Mouse (Mus musculus) liver, embryonic 13.5 days (tissue): Measurements from ENCODE around the gene Ccdc60. TPM values are rescaled to one million over a fixed set of nuclear protein-coding genes. Genes with fewer than 3 reads are reported as not detected.

ENCODE experiments used
- ATAC-seq: fragments of 200-750 bp; cut with Nextera tagmentation; 2 replicates; pipeline ENCODE4 v1.8.0; 2017; ENCODE audit warnings: low read depth, mild to moderate bottlenecking, moderate number of reproducible peaks, moderate library complexity
- DNase-seq: peaks from one replicate; pipeline ENCODE4 v3.0.0; 2022
- H3K27ac ChIP-seq: fragments of 300-500 bp; sonication (generic); 2 replicates; pipeline ENCODE4 v1.5.1; 2015; ENCODE audit warnings: moderate library complexity, mild to moderate bottlenecking, inconsistent platforms
- H3K27me3 ChIP-seq: fragments of 300-500 bp; sonication (generic); 2 replicates; pipeline ENCODE4 v1.6.1; 2015; ENCODE audit warnings: mild to moderate bottlenecking, inconsistent platforms
- H3K36me3 ChIP-seq: fragments of 300-500 bp; sonication (generic); 2 replicates; pipeline ENCODE4 v1.6.1; 2015; ENCODE audit warnings: mild to moderate bottlenecking, inconsistent platforms
- H3K4me1 ChIP-seq: fragments of 300-500 bp; sonication (generic); replicated peaks from 2 replicates; pipeline ENCODE4 v1.6.1; 2015; ENCODE audit warnings: inconsistent platforms
- H3K4me2 ChIP-seq: fragments of 300-500 bp; sonication (generic); 2 replicates; pipeline ENCODE4 v1.6.1; 2015; ENCODE audit warnings: inconsistent platforms, mild to moderate bottlenecking, moderate library complexity
- H3K4me3 ChIP-seq: fragments of 300-500 bp; sonication (generic); replicated peaks from 2 replicates; pipeline ENCODE4 v1.5.1; 2015; ENCODE audit warnings: mild to moderate bottlenecking, inconsistent platforms
- H3K9ac ChIP-seq: fragments of 300-500 bp; sonication (generic); 2 replicates; pipeline ENCODE4 v1.6.1; 2015; ENCODE audit warnings: mild to moderate bottlenecking, inconsistent platforms
- H3K9me3 ChIP-seq: fragments of 300-500 bp; sonication (generic); replicated peaks from 2 replicates; pipeline ENCODE4 v1.6.1; 2016; ENCODE audit warnings: inconsistent platforms
- WGBS: fragments of 180-500 bp; shearing (Covaris S2); methylation state at CpG from one replicate; pipeline ENCODE4 v1.1.7; 2015; ENCODE audit not compliant: insufficient replicate concordance; 5-methylcytosine and 5-hydroxymethylcytosine counted together
- polyA plus RNA-seq: library from polyadenylated mRNA; unstranded; fragments of >200 nt; fragmentation: Nextera tagmentation; extraction: Ambion mirVana; gene quantifications from 2 replicates; pipeline ENCODE4 v1.2.1, GENCODE M21; 2015

Ccdc60 gene
- polyA plus RNA-seq, 1 experiment from 2014 or later, result 0.05 TPM

DNA sequence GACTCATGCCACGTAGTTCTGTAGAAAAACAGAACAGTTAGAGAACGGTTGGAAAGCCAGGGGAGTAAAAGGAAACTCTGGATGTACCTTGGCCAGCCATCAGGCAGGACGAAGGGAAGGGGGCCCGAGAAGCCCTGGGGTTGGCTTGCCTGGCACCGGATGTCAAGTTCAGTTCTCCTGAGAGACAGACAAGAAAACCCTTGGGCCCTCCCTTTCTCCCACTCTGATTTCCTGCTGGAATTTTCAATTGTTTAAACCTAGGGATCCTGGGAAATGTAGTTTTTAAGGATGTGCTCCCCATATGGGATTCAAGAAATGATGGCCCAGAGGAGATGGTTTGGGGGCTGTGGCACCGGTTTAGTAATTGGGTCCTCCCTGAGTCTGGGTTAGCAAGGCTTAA is 60.4 kb downstream of the Ccdc60 start:
- Histone ChIP-seq H3K4me2 (no peak overlapping the region), H3K4me3 (no peak overlapping the region), H3K27ac (no peak overlapping the region), H3K9ac (no peak overlapping the region), H3K9me3 (no peaks in the 10 kb centered on the region), H3K27me3 (no peaks in the 10 kb centered on the region), H3K4me1 (no peaks in the 10 kb centered on the region), H3K36me3 (no peaks in the 10 kb centered on the region)
- ATAC-seq (no peak), DNase-seq (no peak)
- 66% methylated on average over 6 of the region's 6 CpGs for WGBS

- no peak for ATAC-seq
- Histone ChIP-seq H3K36me3 (no peaks in the 10 kb centered on the region), H3K4me1 (no peaks in the 10 kb centered on the region), H3K9ac (no peak overlapping the region), H3K9me3 (no peaks in the 10 kb centered on the region), H3K27me3 (no peaks in the 10 kb centered on the region), H3K4me3 (no peak overlapping the region), H3K27ac (no peak overlapping the region), H3K4me2 (no peak overlapping the region)
- 62% methylated on average over 6 of the region's 6 CpGs for whole genome bisulfite sequencing
- DNase-seq, result no peak
These were observed 64.8 kb downstream of the Ccdc60 start for GRCm38 (mm10) chr5:116224023-116224422.

DNA sequence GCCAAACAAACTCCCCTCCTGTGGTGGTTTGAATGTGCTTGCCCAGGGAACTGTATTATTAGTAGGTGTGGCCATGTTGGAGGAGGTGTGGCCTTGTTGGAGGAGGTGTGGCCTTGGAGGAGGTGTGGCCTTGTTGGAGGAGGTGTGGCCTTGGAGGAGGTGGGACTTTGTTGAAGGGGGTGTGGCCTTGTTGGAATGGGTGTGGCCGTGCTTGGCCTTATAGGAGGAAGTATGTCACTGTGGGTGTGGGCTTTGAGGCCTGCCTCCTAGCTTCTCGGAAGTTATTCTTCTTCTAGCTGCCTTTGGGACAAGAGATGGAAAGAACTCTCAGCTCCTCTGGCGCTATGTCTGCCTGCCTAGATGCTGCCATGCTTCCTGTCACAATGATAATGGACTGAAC is 66.9 kb downstream of the Ccdc60 start:
- no peaks in the 10 kb centered on the region for H3K27me3 ChIP-seq
- H3K36me3 ChIP-seq, result no peaks in the 10 kb centered on the region
- DNase-seq, result no peak
- H3K4me2 ChIP-seq, result no peak overlapping the region
- no peak for ATAC-seq
- no peak overlapping the region for H3K4me3 ChIP-seq
- H3K4me1 ChIP-seq, result no peaks in the 10 kb centered on the region
- no peaks in the 10 kb centered on the region for H3K9me3 ChIP-seq
- 61% methylated on average over 3 of the region's 3 CpGs for WGBS
- H3K9ac ChIP-seq, result no peak overlapping the region
- H3K27ac ChIP-seq, result no peak overlapping the region

DNA sequence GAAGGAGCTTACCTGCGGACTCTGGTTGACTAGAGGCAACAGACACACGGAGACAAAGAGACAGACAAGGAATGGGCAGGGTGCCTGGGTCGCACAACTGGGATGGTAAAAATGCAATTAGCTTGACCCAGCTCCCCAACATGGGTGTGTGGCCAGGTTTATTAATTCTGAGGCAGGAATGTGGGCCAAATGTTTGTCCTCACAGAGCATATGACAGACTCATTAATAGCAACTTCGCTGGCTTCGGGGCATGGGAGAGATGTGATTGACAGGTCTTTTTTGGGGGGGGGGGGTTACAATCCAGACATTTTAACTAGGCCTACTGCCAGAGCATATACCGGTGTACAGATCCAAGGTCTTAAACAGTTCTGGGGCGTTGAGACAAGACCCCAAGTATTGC is 69.5 kb downstream of the Ccdc60 start:
- Histone ChIP-seq H3K27ac (no peak overlapping the region), H3K4me2 (no peak overlapping the region), H3K4me1 (no peaks in the 10 kb centered on the region), H3K27me3 (no peaks in the 10 kb centered on the region), H3K9ac (no peak overlapping the region), H3K4me3 (no peak overlapping the region), H3K9me3 (no peaks in the 10 kb centered on the region), H3K36me3 (no peaks in the 10 kb centered on the region)
- DNase-seq (no peak), ATAC-seq (no peak)
- WGBS, result 70% methylated on average over 7 of the region's 7 CpGs

DNA sequence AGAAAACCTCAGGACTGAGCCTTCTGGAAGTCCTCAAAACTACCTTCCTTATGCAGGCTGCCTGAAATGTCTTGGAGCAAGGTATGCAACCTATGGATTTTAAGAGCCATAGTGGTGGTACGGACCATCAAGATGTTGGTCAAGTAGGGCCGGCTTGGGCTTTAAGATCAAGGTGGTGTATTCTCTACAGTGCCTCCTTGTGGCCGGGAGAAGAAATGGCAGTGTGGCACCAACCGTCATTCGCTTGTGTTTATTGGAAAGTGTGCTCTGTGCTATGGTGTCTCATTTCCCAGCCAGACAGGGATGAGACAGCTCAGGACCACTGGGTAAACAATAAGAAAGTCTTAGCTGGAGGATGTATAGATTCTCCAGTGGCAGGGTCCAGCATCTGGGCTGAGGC is 76.1 kb downstream of the Ccdc60 start:
- Histone ChIP-seq H3K9ac (no peak overlapping the region), H3K27ac (no peak overlapping the region)
- ATAC-seq, result no peak

GRCm38 (mm10) chr5:116209378-116210091 is 79.2 kb downstream of the Ccdc60 start:
- Histone ChIP-seq H3K36me3 (no peaks in the 10 kb centered on the region), H3K4me3 (no peak overlapping the region), H3K27me3 (no peaks in the 10 kb centered on the region), H3K4me2 (no peak overlapping the region), H3K4me1 (no peaks in the 10 kb centered on the region), H3K9ac (no peak overlapping the region), H3K27ac (no peak overlapping the region), H3K9me3 (no peaks in the 10 kb centered on the region)
- ATAC-seq (no peak), DNase-seq (no peak)
- WGBS, result 41% methylated on average over 11 of the region's 11 CpGs

More for the DNA sequence above, 76.1 kb downstream of the Ccdc60 start:
- no peak for DNase-seq
- H3K4me2 ChIP-seq, result no peak overlapping the region
- 44% methylated on average over 5 of the region's 5 CpGs for whole genome bisulfite sequencing
- H3K9me3 ChIP-seq, result no peaks in the 10 kb centered on the region
- no peaks in the 10 kb centered on the region for H3K36me3 ChIP-seq
- no peaks in the 10 kb centered on the region for H3K4me1 ChIP-seq
- H3K4me3 ChIP-seq, result no peak overlapping the region
- H3K27me3 ChIP-seq, result no peaks in the 10 kb centered on the region

DNA sequence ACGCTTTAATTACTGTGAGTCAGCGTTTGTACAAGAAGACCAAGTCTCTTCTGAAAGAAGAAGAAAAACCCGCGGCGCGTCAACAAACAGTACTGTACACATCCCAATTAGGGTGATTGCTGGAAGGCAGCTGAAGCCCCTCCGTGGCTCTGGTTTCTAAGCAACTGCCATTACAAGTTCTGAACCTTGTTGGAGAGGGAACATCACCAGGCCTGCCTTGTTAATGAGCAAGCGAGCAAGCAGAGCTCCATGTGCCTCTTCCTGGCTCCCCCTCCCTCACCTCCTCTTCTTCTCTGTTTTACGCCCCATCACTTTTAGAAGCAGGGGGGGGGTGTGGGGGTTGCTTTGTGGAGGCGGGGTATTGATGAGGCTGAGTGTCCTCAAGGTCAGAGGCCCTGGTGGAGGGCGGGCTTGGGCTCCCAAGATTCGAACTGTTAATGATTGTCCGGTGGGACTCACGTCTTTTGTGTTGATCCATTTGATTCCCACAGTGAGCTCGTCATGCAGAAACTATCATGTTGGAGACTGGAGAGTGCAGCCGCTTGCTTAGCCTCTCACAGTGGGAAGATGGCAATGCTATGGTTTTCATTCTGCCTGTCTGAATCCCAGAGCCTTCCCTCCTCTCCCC is 79.9 kb downstream of the Ccdc60 start:
- ATAC-seq (no peak), DNase-seq (no peak)
- Histone ChIP-seq H3K4me3 (no peak overlapping the region), H3K36me3 (no peaks in the 10 kb centered on the region), H3K4me2 (no peak overlapping the region), H3K4me1 (no peaks in the 10 kb centered on the region), H3K9ac (no peak overlapping the region), H3K27me3 (no peaks in the 10 kb centered on the region), H3K9me3 (no peaks in the 10 kb centered on the region), H3K27ac (no peak overlapping the region)
- 61% methylated on average over 16 of the region's 16 CpGs for WGBS

DNA sequence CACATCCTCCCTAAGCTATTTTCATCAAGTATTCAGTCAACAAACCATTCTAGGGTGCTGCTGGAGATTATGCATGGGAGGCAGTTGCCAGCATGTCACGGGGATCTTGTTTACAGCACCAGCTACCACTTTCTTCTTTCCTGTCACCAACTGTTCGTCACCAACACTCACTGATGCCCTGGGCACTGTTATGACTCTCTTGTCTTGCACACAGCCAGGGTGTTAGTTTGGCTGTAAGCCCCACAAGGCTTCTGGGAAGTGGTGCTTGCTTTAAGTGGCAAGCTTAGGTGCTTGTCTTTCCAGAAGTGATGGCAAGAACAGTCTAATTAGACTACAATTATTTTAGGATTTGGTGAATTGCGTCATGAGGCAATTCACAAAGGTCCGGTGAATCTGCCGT is 86.1 kb downstream of the Ccdc60 start:
- DNase-seq, result no peak
- no peak overlapping the region for H3K4me3 ChIP-seq
- no peaks in the 10 kb centered on the region for H3K27me3 ChIP-seq
- H3K9me3 ChIP-seq, result no peaks in the 10 kb centered on the region
- H3K9ac ChIP-seq, result no peak overlapping the region
- H3K4me1 ChIP-seq, result no peaks in the 10 kb centered on the region
- H3K36me3 ChIP-seq, result no peaks in the 10 kb centered on the region
- 71% methylated on average over 5 of the region's 5 CpGs for WGBS
- H3K27ac ChIP-seq, result no peak overlapping the region
- ATAC-seq, result no peak
- H3K4me2 ChIP-seq, result no peak overlapping the region

GRCm38 (mm10) chr5:116194499-116194898 is 94.3 kb downstream of the Ccdc60 start:
- Histone ChIP-seq H3K4me3 (no peak overlapping the region), H3K27ac (no peak overlapping the region), H3K27me3 (no peaks in the 10 kb centered on the region), H3K36me3 (no peaks in the 10 kb centered on the region), H3K9me3 (no peaks in the 10 kb centered on the region), H3K4me2 (no peak overlapping the region), H3K9ac (no peak overlapping the region), H3K4me1 (no peaks in the 10 kb centered on the region)
- no peak for DNase-seq
- no peak for ATAC-seq
- WGBS, result 40% methylated on average over 11 of the region's 11 CpGs

DNA sequence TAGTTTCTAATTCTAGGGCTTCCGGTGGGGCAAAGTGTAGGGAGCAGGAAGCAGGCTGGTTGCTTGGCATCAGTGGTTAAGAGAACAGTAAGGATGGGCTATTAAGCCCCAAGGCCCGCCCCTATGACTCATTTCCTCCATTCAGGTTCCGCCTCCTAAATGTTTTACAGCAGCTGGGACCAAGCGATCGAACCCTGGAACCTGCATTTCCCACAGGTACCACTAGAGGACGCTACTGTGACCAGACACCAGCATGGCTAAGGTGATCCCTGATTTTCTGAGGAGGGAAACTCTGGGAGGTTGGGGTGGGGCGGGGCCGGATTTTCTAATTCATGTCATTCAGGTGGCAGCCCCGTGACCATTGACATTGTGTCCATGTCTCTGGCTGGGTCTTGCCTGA is 96.1 kb downstream of the Ccdc60 start:
- Histone ChIP-seq H3K27ac (no peak overlapping the region), H3K36me3 (no peaks in the 10 kb centered on the region), H3K9me3 (no peaks in the 10 kb centered on the region), H3K9ac (no peak overlapping the region), H3K4me2 (no peak overlapping the region), H3K4me3 (no peak overlapping the region), H3K27me3 (no peaks in the 10 kb centered on the region), H3K4me1 (no peaks in the 10 kb centered on the region)
- WGBS, result 47% methylated on average over 9 of the region's 9 CpGs
- DNase-seq (no peak), ATAC-seq (no peak)

DNA sequence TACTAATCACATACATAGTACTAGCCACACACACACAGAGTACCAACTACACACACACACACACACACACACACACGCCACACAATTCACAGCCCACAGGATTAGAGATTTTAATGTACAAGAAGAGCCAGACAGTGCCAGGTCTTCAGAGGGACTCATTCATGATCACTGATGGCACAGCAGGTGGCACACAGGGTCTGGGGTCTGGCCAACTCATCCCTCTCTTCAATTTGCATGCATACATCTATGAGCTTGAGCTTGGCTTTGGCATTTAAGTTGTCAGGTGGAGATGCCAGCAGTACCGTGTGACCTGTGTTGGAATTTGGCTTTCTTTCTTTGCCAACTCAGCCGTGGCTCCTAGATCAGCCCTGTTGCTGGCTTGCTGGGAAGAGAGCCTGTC is 97.2 kb downstream of the Ccdc60 start:
- ATAC-seq (no peak), DNase-seq (no peak)
- Histone ChIP-seq H3K9ac (no peak overlapping the region), H3K36me3 (no peaks in the 10 kb centered on the region), H3K4me1 (no peaks in the 10 kb centered on the region), H3K4me2 (no peak overlapping the region), H3K4me3 (no peak overlapping the region), H3K27ac (no peak overlapping the region), H3K9me3 (no peaks in the 10 kb centered on the region), H3K27me3 (no peaks in the 10 kb centered on the region)
- 76% methylated on average over 3 of the region's 3 CpGs for WGBS

DNA sequence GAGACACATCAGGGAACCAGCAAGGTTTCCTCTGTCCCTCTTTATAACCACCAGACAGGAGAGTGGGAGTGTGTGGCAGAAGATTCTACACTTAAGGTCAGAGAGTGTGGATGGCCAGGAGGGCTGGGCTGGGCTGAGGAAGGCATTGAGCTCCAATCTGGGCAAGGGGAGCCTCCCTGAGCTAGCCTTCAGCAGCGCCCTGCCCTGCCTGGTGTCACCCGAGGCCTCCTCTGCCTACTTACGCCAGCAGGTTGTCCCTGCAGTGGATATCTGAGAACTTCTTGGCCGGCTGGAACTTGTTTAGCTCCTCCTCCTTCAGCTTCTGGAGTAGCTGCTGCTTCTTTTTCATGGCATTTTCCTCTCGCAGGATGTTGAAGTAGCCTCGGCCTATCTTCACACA is 99.0 kb downstream of the Ccdc60 start:
- H3K9ac ChIP-seq, result no peak overlapping the region
- no peak overlapping the region for H3K4me2 ChIP-seq
- 42% methylated on average over 6 of the region's 6 CpGs for WGBS
- DNase-seq (no peak), ATAC-seq (no peak)
- no peak overlapping the region for H3K4me3 ChIP-seq
- H3K4me1 ChIP-seq, result no peaks in the 10 kb centered on the region
- no peaks in the 10 kb centered on the region for H3K9me3 ChIP-seq
- H3K27ac ChIP-seq, result no peak overlapping the region
- no peaks in the 10 kb centered on the region for H3K36me3 ChIP-seq
- no peaks in the 10 kb centered on the region for H3K27me3 ChIP-seq
